Mouse (Mus musculus) ZHBTc4 (cell line): ENCODE results near the gene Fbf1.

Experiments used
- DNase-seq: peaks from one replicate; pipeline ENCODE4 v3.0.0-alpha.2; 2011; ENCODE audit warnings: low read depth, low spot score

Fbf1 gene

DNA sequence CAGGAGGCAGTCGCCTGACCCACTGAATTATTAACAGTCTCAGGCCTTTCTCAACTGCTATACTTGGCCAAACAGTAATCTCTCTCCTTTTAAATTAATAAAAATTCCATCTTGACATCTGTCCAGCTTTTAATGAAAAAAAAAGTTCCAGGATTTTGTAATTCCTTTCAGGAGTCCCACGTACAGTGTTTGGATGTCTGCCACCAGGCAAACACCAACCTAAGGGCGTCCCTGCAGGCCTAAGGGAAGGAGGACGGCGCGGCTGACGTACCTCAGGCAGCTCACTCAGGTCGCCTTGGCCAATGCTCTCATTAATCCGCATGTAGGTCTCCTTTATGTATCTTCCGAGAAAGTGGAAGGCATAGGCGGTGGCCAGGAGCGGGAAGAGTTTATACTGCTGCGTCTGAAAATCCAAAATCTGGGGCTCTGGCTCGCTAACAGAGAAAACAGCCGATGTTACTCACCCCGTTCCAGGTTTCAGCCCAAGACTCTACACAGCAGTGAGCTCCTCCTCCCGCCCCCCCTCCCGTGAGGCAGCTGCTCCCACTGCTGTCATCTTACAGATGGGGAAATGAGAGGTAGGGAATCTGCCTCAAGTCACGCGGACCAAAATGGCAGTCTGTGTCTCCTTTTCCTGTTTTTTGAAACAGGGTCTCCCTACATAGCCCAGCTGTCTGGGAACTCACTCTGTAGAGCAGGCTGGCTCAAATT lies 10.6 kb upstream of the Fbf1 start:
- no peak for DNase-seq

- DNase-seq: no peak
These were observed 8.0 kb upstream of the Fbf1 start for GRCm38 (mm10) chr11:116176010-116176409.

- DNase-seq: no peak
These were observed 6.9 kb upstream of the Fbf1 start for GRCm38 (mm10) chr11:116174775-116175448.

- no peak for DNase-seq
These were observed 4.0 kb upstream of the Fbf1 start for GRCm38 (mm10) chr11:116171959-116172358.

- no peak for DNase-seq
These were observed 2.2 kb upstream of the Fbf1 start for GRCm38 (mm10) chr11:116170003-116170800.

- DNase-seq: no peak
These were observed 1.2 kb upstream of the Fbf1 start for GRCm38 (mm10) chr11:116169214-116169613.

- no peak for DNase-seq
These were observed 734 bp downstream of the Fbf1 start for GRCm38 (mm10) chr11:116167232-116167631.

- DNase-seq: no peak
These were observed 5.0 kb downstream of the Fbf1 start for GRCm38 (mm10) chr11:116163002-116163401.

GRCm38 (mm10) chr11:116162146-116162545 lies 5.8 kb downstream of the Fbf1 start:
- peak; percentile 70 for DNase-seq

DNA sequence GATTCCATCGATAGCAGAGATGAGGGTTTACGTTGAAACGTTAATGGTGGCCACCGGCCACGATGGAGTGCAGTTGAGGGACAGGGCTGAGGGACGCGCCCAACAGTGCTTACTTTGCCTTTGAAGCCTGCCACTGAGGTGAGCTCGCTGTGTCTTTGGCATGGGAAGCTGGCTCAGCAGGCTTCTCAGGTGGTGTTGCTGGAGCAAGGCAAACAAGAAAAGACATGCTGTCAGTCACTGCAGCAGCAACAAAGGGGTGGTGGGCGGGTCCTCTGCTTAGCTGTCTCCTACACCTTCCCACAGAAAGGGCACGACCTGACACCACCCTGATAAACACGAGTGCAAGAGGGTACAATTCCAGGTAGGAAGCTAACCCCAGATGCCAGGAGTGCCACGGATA lies 6.7 kb downstream of the Fbf1 start:
- peak; percentile 34 for DNase-seq

- DNase-seq: no peak
These were observed 17.0 kb downstream of the Fbf1 start for GRCm38 (mm10) chr11:116150960-116151359.

DNA sequence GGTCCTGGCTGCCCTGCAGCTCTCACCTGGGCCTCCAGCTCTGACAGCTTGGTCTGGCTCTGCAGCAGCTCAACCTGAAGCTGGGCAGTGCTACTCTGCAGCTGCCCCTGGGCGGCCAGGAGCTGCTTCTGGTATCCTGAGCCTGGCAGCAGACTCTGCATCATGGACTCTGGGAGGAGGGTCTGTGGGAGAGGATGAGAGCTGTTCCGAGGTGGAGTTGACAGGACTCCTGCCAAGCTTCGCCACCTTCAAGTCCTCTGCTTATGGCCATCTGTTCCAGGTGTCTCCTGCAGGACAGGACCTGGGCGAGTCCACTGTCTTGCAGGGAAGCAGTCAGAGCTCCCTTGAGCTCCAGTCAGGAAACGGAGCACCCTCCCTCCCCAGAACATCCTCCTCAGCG lies 18.6 kb downstream of the Fbf1 start:
- no peak for DNase-seq

DNA sequence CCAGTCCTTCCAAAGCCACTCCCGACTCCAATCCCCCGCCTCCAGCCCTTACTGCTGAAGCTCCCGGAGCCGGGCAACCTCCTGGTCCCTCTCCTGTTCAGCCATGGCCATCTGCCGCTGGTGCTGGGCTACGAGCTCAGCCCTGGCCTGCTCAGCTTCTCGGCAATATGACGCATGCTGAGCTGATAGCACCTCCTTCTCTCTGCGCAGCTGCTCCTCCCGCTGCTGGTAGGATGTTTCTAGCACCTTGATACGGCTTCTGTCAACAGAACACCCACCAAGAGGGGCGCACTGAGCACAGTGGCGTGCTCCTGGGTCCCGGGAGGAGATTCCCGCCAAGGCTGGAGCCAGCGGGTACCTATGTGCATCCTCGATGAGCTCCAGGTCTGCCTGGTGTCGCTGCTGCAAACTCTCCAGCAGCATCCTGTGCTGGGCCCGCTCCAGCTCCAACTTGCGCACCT lies 19.2 kb downstream of the Fbf1 start:
- peak; percentile 48 for DNase-seq

DNA sequence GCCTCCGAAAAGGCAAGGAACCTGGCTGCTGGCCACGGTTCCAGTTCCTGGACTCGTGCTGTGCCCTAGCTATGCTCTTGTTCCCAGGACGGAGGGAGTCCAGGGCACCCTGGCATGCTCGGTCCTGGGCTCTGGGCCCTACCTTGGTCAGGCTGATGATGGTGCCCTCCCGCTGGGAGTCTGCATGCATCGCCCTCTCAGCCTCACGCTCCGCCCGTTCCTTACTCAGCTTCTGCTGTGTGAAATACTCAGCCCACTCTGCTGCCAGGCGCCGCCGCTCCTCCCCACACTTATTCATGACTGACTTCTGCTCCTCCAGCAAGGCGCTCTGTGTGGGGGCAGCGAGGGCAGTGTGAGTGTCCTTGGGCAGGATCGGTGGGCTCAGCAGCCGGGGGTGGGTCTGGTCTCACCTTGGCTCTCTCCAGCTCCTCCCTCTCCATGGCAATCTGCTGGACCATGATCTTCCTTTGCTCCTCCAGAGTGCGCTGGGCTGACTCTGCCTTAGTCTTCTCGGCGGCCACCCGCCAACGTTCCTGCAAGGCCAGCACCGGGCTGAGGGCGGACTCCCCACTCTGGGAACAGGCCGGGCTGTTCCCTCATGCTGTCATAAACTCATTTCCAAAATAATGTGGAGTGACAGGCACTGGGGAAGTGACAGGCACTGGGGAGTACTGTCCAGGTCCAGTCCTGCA lies 21.5 kb downstream of the Fbf1 start:
- peak; percentile 32 for DNase-seq

- peak; percentile 29 for DNase-seq
These were observed 22.3 kb downstream of the Fbf1 start for GRCm38 (mm10) chr11:116145481-116146293.

- DNase-seq: no peak
These were observed 24.5 kb downstream of the Fbf1 start for GRCm38 (mm10) chr11:116143468-116143867.

GRCm38 (mm10) chr11:116142211-116142991 lies 25.6 kb downstream of the Fbf1 start:
- DNase-seq: peak; percentile 61

DNA sequence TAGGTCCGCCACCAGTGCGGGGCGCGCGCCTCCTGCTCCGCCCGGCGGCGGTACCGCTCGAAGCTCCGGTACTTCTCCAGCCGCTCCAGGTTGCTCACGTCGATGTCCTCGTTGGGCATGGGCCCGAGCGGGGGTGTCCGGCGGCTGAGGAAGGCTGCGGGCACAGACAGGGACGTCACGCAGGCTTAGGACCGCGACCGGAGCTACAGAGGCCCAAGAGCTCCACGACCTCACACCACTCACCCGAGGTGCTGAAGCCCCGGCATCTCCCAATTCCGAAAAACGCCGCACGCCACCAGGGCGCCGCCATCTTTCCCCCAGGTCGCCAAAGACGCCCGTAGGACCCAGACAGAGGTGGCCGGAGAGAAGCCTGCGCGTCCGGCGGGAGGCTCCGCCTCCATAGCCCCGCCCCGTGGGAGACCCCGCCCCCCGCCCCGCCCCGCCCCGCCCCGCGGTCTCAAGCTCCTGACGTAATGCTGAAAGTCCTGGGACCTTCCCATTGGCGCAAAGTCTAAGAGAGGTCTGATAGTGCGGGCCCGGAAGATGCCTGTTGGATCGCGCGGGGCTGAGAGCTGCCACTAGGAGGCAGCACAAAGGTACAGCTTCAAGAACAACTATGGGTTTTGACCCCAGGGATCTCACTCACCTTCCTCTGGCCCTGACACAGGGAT lies 29.4 kb downstream of the Fbf1 start, which contains the start of gene Mrpl38:
Mrpl38 (minus strand) TSS at position 401 of the 671 bp plus-strand sequence.
- DNase-seq: peak; percentile 99

GRCm38 (mm10) chr11:116138096-116138467 lies 29.9 kb downstream of the Fbf1 start:
- no peak for DNase-seq
